Mouse (Mus musculus): ENCODE measurements around the gene Fcrl1.

GRCm38 (mm10) chr3:87376195-87377165, at the start of gene Fcrl1:
- TF ChIP-seq CTCF (conservative IDR thresholded peaks at IDR 0.05; ENCODE audit: insufficient read depth, insufficient read length, low read depth, low read length) (no peak), POLR2A (IDR thresholded peaks at IDR 0.05; ENCODE audit: low read depth, low read length) (no peak)
